Mouse (Mus musculus): ENCODE measurements around the gene Smim20. TPM values are rescaled to one million over a fixed set of nuclear protein-coding genes. Genes with fewer than 3 reads are reported as not detected.

Gene Smim20
- 102 TPM for polyA plus RNA-seq (2017; shearing (Covaris generic))

GRCm38 (mm10) chr5:53266931-53267853, at the start of gene Smim20:
Gene Smim20 (plus strand): TSS chr5:53267083.

Other genes starting within 250 kb of the Smim20 start
- gene Slc34a2, start 229.0 kb upstream of the Smim20 start, polyA plus RNA-seq (2017; shearing (Covaris generic)), result not detected
- gene Sel1l3, start 53.2 kb upstream of the Smim20 start, polyA plus RNA-seq (2017; shearing (Covaris generic)), result not detected
- 45.6 TPM for gene Rbpj, start 199.1 kb downstream of the Smim20 start, polyA plus RNA-seq (2017; shearing (Covaris generic))

Measured in CD4-positive, CD25-positive, alpha-beta regulatory T cell, adult 9 weeks (primary cell).